Mouse (Mus musculus): ENCODE results near the gene Brs3. TPM values are rescaled to one million over a fixed set of nuclear protein-coding genes. Genes with fewer than 3 reads are reported as not detected.

The Brs3 gene
- 0.07 TPM in 1 of 2 replicates, not detected in the other for polyA plus RNA-seq (2015; fragmentation: Nextera tagmentation; extraction: Ambion mirVana)

GRCm38 (mm10) chrX:57042774-57043173, at the start of gene Brs3:
Brs3 (plus strand) TSS chrX:57043074.
- no peak within 1 kb of the TSS for H3K27ac ChIP-seq
- H3K9ac ChIP-seq (replicated peaks), result no peak within 1 kb of the TSS
- 77% methylated on average over 5 of the region's 5 CpGs for WGBS
- no peaks in the 10 kb centered on the region for H3K27me3 ChIP-seq
- no peaks in the 10 kb centered on the region for H3K4me1 ChIP-seq (replicated peaks)
- H3K9me3 ChIP-seq, result no peaks in the 10 kb centered on the region
- no peak within 1 kb of the TSS for H3K4me3 ChIP-seq (replicated peaks)
- H3K4me2 ChIP-seq (replicated peaks), result no peak within 1 kb of the TSS
- no peaks in the 10 kb centered on the region for H3K36me3 ChIP-seq
- ATAC-seq, result no peak

GRCm38 (mm10) chrX:57012891-57013290, 30.0 kb upstream of the Brs3 start:
- Histone ChIP-seq H3K4me2 (replicated peaks) (no peak overlapping the region), H3K9ac (replicated peaks) (no peak overlapping the region), H3K4me1 (replicated peaks) (no peaks in the 10 kb centered on the region), H3K36me3 (no peaks in the 10 kb centered on the region), H3K27me3 (no peaks in the 10 kb centered on the region), H3K27ac (no peak overlapping the region), H3K9me3 (no peaks in the 10 kb centered on the region), H3K4me3 (replicated peaks) (no peak overlapping the region)
- 75% methylated on average over 2 of the region's 2 CpGs for WGBS
- no peak for ATAC-seq

GRCm38 (mm10) chrX:57043869-57044268, 995 bp downstream of the Brs3 start:
- no peak for ATAC-seq
- Histone ChIP-seq H3K27me3 (no peaks in the 10 kb centered on the region), H3K4me2 (replicated peaks) (no peak overlapping the region), H3K36me3 (no peaks in the 10 kb centered on the region), H3K4me3 (replicated peaks) (no peak overlapping the region), H3K9ac (replicated peaks) (no peak overlapping the region), H3K27ac (no peak overlapping the region), H3K9me3 (no peaks in the 10 kb centered on the region), H3K4me1 (replicated peaks) (no peaks in the 10 kb centered on the region)
- 76% methylated on average over 6 of the region's 6 CpGs for WGBS

- 26% methylated on average over 4 of the region's 4 CpGs for WGBS
- H3K36me3 ChIP-seq, result peaks cover 6% of the 10 kb centered on the region; the same call in 1 of the 2 replicates
Measured at GRCm38 (mm10) chrX:57052848-57053173, 9.9 kb downstream of the Brs3 start.

GRCm38 (mm10) chrX:57053174-57053992, 10.5 kb downstream of the Brs3 start, which contains the start of gene Htatsf1:
Htatsf1 (plus strand) TSS chrX:57053583.
- Histone ChIP-seq H3K4me2 (replicated peaks) (peak within 1 kb of the TSS; percentile 62), H3K9ac (replicated peaks) (peak within 1 kb of the TSS; percentile 66), H3K4me1 (replicated peaks) (no peaks in the 10 kb centered on the region; the same call in 1 of the 2 replicates), H3K27me3 (no peaks in the 10 kb centered on the region), H3K9me3 (no peaks in the 10 kb centered on the region), H3K27ac (peak within 1 kb of the TSS; percentile 95), H3K4me3 (replicated peaks) (peak within 1 kb of the TSS; percentile 53), H3K36me3 (peaks cover 6% of the 10 kb centered on the region; the same call in 1 of the 2 replicates)
- ATAC-seq, result peak; percentile 98
- WGBS, result 13% methylated on average over 82 of the region's 85 CpGs

More at GRCm38 (mm10) chrX:57052848-57053173, 9.9 kb downstream of the Brs3 start:
- Histone ChIP-seq H3K4me2 (replicated peaks) (peak overlapping the region; percentile 49), H3K9me3 (no peaks in the 10 kb centered on the region), H3K27me3 (no peaks in the 10 kb centered on the region), H3K4me3 (replicated peaks) (peak overlapping the region; percentile 53), H3K4me1 (replicated peaks) (no peaks in the 10 kb centered on the region; the same call in 1 of the 2 replicates), H3K27ac (peak overlapping the region; percentile 95), H3K9ac (replicated peaks) (peak overlapping the region; percentile 66)
- ATAC-seq, result peak; percentile 77

GRCm38 (mm10) chrX:57053993-57054385, 11.1 kb downstream of the Brs3 start:
- Histone ChIP-seq H3K9me3 (no peaks in the 10 kb centered on the region), H3K27me3 (no peaks in the 10 kb centered on the region), H3K4me1 (replicated peaks) (no peaks in the 10 kb centered on the region; the same call in 1 of the 2 replicates), H3K36me3 (peaks cover 6% of the 10 kb centered on the region; the same call in 1 of the 2 replicates), H3K9ac (replicated peaks) (peak overlapping the region; percentile 66), H3K4me2 (replicated peaks) (peak overlapping the region; percentile 62), H3K4me3 (replicated peaks) (peak overlapping the region; percentile 53), H3K27ac (peak overlapping the region; percentile 95)
- ATAC-seq, result peak; percentile 46; the same call in 1 of the 2 replicates
- 29% methylated on average over 11 of the region's 11 CpGs for WGBS

GRCm38 (mm10) chrX:57081496-57081895, 38.6 kb downstream of the Brs3 start:
- Histone ChIP-seq H3K9me3 (no peaks in the 10 kb centered on the region), H3K27ac (no peak overlapping the region), H3K4me2 (replicated peaks) (no peak overlapping the region), H3K4me3 (replicated peaks) (no peak overlapping the region), H3K36me3 (no peaks in the 10 kb centered on the region), H3K27me3 (no peaks in the 10 kb centered on the region), H3K4me1 (replicated peaks) (no peaks in the 10 kb centered on the region), H3K9ac (replicated peaks) (no peak overlapping the region)
- ATAC-seq, result no peak
- 85% methylated on average over 5 of the region's 5 CpGs for WGBS

GRCm38 (mm10) chrX:57087806-57088205, 44.9 kb downstream of the Brs3 start, which contains the start of gene Vgll1:
Vgll1 (plus strand) TSS chrX:57088106.
- H3K4me2 ChIP-seq (replicated peaks), result no peak within 1 kb of the TSS
- ATAC-seq, result no peak
- no peaks in the 10 kb centered on the region for H3K27me3 ChIP-seq
- no peak within 1 kb of the TSS for H3K9ac ChIP-seq (replicated peaks)
- no peak within 1 kb of the TSS for H3K27ac ChIP-seq
- H3K36me3 ChIP-seq, result no peaks in the 10 kb centered on the region
- H3K9me3 ChIP-seq, result no peaks in the 10 kb centered on the region
- no peak within 1 kb of the TSS for H3K4me3 ChIP-seq (replicated peaks)
- WGBS, result 81% methylated on average over 4 of the region's 4 CpGs
- no peaks in the 10 kb centered on the region for H3K4me1 ChIP-seq (replicated peaks)

Other genes starting within 250 kb of the Brs3 start
- gene Map7d3, start 220.7 kb upstream of the Brs3 start, polyA plus RNA-seq (2015; fragmentation: Nextera tagmentation; extraction: Ambion mirVana), result 0.86 and 1.1 TPM in 2 replicates
- not detected in 2 replicates for gene Adgrg4, start 172.9 kb upstream of the Brs3 start, polyA plus RNA-seq (2015; fragmentation: Nextera tagmentation; extraction: Ambion mirVana)
- gene Htatsf1, start 10.5 kb downstream of the Brs3 start, polyA plus RNA-seq (2015; fragmentation: Nextera tagmentation; extraction: Ambion mirVana), result 96.2 and 105 TPM in 2 replicates
- not detected in 2 replicates for gene Vgll1, start 45.0 kb downstream of the Brs3 start, polyA plus RNA-seq (2015; fragmentation: Nextera tagmentation; extraction: Ambion mirVana)
- gene Cd40lg, start 169.1 kb downstream of the Brs3 start, polyA plus RNA-seq (2015; fragmentation: Nextera tagmentation; extraction: Ambion mirVana), result not detected in 2 replicates